Mouse (Mus musculus): ENCODE measurements around the gene Nck2. TPM values are rescaled to one million over a fixed set of nuclear protein-coding genes. Genes with fewer than 3 reads are reported as not detected.

Nck2 gene
- total RNA-seq (2023): 1 to 10 TPM; 2.4 to 4.3 TPM

DNA sequence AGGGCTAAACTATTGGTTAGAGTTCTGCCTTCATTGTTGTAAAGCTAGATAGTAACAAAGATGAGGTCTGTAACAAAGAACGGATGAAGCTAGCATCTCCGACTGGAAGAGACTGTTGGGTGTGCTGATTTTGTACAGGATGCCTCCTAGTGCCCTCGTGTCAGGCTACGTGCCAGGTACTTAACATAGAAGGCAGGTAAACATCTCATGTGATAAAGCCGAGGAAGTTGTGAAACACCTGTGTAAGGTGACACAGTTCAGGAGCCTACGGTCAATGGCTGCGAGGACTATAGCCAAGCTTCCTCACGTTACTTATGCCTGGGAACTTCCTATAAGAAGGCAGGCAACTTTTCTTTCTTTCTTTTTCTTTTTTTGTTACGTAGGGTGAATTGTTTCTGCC lies at the start of gene Nck2:
Gene Nck2, plus strand, starts transcription at position 49 of the 400 bp plus-strand sequence.

Other genes starting within 250 kb of the Nck2 start
- gene Fhl2, start 247.6 kb upstream of the Nck2 start, total RNA-seq (2023): 1 to 10 TPM; 2.2 to 2.5 TPM